In genomic region chr5:139602860-139603259, GRCm38 (mm10) we compare ENCODE assay signal across 32 mouse cellular contexts. TPM values are rescaled to one million over a fixed set of nuclear protein-coding genes. Genes with fewer than 3 reads are reported as not detected.
"Had no signal": no experiment of that assay in that cellular context is flagged by ENCODE, and none has a peak within 500 bp of the region (broad histone marks: within the 10 kb centered on the region; RNA-seq: fewer than 3 reads in every experiment).

No protein-coding gene starts in this region.

- H3K9me3 ChIP-seq: heart, embryonic 15.5 days; hindbrain, embryonic 13.5 days; hindbrain, embryonic 15.5 days; limb, embryonic 13.5 days; limb, embryonic 15.5 days; liver, embryonic 12.5 days had no signal

- ATAC-seq: hindbrain, postnatal 0 days; intestine, embryonic 16.5 days; liver, embryonic 12.5 days had no signal

- H3K9ac ChIP-seq: heart, embryonic 13.5 days; heart, embryonic 15.5 days; hindbrain, embryonic 13.5 days; hindbrain, embryonic 15.5 days; limb, embryonic 13.5 days; limb, embryonic 15.5 days; liver, embryonic 12.5 days; liver, embryonic 14.5 days had no signal

- DNase-seq: gastrocnemius, postnatal 14 days; gastrocnemius, postnatal 36 days; heart, adult 11 months; heart, adult 2 months; heart, postnatal 14 days; heart, postnatal 36 days; kidney, adult 11 months; kidney, adult 2 months; kidney, adult 9 months; kidney, postnatal 10 days; kidney, postnatal 25 days; layer of hippocampus, adult 9-11 months; layer of hippocampus, postnatal 36 days; left cerebral cortex, postnatal 4 days; lung, adult 18-20 months had no signal

- H3K4me1 ChIP-seq: liver, embryonic 12.5 days had no signal

- H3K4me2 ChIP-seq: heart, embryonic 11.5 days; heart, embryonic 13.5 days; heart, embryonic 15.5 days; hindbrain, embryonic 13.5 days; hindbrain, embryonic 15.5 days; limb, embryonic 13.5 days; limb, embryonic 15.5 days; liver, embryonic 12.5 days had no signal

- H3K27ac ChIP-seq: heart, adult 2 months; heart, embryonic 13.5 days; heart, embryonic 15.5 days; hindbrain, embryonic 13.5 days; hindbrain, embryonic 15.5 days; hindbrain, postnatal 0 days; limb, embryonic 13.5 days; limb, embryonic 15.5 days; liver, embryonic 12.5 days; liver, embryonic 14.5 days had no signal

- H3K36me3 ChIP-seq: heart, embryonic 13.5 days; heart, embryonic 15.5 days; hindbrain, embryonic 13.5 days; hindbrain, embryonic 15.5 days; limb, embryonic 13.5 days; limb, embryonic 15.5 days; liver, embryonic 12.5 days had no signal

- H3K4me3 ChIP-seq: heart, adult 2 months; heart, embryonic 13.5 days; heart, embryonic 15.5 days; hindbrain, embryonic 13.5 days; hindbrain, embryonic 15.5 days; limb, embryonic 13.5 days; limb, embryonic 15.5 days; liver, embryonic 12.5 days had no signal

RNA-seq across cellular contexts. Expression of gene Uncx, which starts 59.6 kb away (rescaled TPM):
- polyA plus RNA-seq: gonadal fat pad, adult 2 months; heart, adult 2 months; heart, embryonic 13.5 days; heart, embryonic 15.5 days; heart, postnatal 0 days; intestine, embryonic 14.5 days; intestine, embryonic 16.5 days; large intestine, adult 2 months; liver, adult 2 months; liver, embryonic 12.5 days; liver, embryonic 14.5 days; liver, embryonic 16.5 days had no signal
